Mouse (Mus musculus) testis, postnatal 14 days (tissue): ENCODE data around the gene Nsd1.

Experiments
- DNase-seq: peaks from one replicate; pipeline ENCODE4 v3.0.0; 2021; ENCODE audit warnings: low spot score

The Nsd1 gene

DNA sequence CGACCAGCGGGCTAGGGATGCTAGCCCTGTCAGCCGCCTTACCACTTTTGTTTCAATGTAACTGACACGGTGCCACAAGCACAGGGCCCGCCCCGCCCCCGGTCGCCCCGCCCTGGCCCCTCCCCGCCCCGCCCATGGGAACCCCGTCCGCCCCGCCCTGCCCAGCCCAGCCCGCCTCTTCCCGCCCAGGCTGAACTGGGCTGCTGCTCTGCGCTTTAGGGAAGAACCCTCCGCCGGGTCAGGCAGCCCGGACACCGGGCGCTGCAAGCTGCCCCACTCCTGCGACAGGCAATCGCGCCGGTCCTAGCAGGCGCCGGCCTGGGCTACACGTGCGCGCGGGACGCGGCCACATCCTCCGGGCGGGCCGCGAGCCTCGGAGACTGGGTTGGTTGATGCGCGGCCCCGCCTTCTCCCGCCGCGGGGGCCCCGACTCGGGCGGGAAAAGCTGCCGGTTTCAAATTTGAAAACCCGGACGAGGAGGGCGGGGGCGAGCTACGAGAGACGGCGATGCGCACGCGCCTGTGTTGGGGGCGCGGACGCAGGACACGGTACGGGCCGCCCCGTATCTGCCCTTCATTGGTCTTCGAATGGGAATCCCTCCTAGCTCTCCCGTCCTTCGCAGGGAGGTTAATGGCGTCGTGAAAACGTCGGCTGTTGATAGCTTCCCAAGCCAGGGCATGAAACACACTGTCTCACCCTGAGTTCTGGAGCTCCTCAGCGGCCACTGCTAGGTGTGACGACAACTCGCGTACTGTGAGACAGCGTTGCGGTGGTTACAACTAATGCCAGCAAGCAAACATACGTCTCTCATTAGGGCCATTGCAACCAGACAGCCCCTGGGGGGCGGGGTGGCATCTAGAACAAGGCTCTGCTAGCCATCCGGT is 120.3 kb downstream of the Nsd1 start, which contains the start of gene Mxd3:
Mxd3 (minus strand) TSS at position 141 of the 884 bp plus-strand sequence.
- peak; percentile 78 for DNase-seq

DNA sequence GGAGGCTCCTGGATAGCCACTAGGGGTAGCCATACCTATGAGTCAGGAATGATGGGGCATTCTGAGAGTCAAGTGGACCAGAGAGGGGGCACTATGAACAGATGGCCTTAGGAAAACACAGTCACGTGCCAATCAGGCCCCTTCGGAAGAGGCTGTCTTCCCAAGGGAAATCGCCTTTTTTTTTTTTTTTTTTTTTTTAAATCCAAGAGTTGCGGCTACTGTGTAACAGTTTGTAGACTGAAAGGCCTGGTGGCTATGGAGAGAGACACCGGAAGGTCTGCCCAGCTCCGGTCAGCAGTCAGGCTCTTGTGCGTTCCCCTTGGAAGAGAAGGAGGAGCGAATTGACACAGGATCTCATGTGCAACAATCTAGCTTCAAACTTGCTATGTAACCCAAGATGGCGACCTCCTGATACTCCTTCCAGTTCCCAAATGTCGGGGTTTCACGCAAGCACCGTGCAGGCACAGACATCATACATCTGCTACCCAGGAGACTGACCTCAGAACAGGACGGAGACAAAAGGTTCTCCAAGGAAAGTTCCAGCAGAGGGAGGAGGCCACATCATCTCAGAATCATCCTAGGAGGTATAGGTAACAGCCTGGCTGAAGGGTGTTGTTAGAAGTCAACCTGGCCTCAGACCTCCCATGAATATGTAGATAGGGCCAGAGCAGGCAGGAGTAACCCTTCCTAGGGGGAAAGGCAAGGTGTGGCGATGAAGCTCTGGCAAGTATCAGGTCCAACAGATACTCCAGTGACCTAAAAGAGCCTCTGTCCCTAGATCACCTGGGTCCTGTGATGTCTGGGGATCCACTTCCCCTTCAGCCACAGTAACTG is 121.2 kb downstream of the Nsd1 start:
- peak; percentile 65 for DNase-seq

GRCm38 (mm10) chr13:55332331-55332730 is 122.7 kb downstream of the Nsd1 start:
- DNase-seq = no peak

GRCm38 (mm10) chr13:55335701-55336100 is 126.1 kb downstream of the Nsd1 start:
- DNase-seq = no peak

DNA sequence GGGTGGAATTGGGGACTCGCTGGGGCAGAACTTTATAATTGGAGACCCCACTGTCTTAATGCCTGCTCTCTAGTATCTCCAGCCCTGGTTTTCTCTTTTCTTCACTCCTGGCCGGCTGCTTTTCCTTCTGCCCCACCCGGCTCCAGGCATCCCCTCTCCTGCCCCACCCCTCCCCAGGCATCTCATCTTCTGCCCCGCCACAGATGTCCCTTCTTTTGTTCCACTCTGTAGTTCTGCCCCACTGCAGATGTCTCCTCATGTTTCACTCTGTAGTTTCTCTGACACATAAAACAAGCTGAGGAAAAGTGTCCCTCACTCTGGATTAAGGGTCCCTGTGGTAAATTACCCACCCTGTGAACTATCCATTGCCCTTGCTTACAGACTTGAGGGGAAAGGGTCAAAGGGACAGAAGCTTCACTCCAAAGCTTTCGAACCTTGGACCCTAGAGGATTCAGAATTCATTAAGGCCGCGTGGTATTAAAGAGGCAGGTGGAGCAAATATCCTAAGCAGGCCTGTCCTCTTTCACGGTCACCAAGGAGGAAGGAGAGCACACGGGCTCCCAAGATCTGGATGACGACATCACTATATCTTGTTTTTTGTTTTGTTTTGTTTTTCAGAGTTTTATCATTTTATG is 127.9 kb downstream of the Nsd1 start:
- no peak for DNase-seq

- no peak for DNase-seq
Observed at GRCm38 (mm10) chr13:55338131-55339054, 128.8 kb downstream of the Nsd1 start.

DNA sequence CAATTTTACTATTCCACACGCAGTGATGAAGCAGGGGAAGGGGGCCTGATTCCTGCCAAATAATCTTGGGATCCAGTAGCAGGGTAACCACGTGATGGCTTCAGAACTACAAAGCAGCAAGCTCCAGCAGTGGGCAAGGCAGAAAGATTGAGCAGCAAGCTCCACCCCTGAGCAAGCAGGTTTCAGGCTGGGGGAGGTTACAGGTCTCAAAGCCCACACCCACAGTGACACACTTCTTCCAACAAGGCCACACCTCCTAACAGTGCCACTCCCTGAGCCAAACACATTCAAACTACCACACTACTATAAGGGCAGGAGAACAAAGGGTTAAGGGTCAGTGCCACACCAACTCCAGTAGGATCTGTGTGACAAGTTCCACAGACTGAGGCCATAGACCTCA is 129.7 kb downstream of the Nsd1 start:
- no peak for DNase-seq

DNA sequence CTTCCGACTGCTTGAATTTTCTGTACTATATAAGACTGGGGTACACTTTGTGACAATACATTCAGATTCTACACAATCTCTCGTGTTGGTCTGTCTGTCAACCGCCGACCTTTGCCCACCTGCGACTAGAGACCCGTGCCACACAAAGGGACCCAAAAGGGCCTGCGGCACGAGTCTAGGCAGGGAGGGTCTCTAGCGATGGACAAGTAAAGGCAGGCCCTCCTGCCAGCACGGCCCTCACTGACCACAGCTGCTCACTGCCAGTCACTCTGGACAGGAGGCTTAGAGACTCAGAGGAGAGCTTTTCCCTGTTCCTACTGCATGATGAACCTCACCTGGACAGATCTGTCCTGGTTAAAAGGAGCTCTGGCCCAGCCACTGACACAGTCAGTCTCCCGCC is 132.9 kb downstream of the Nsd1 start:
- DNase-seq = no peak

- no peak for DNase-seq
Observed at GRCm38 (mm10) chr13:55344286-55344685, 134.7 kb downstream of the Nsd1 start.

DNA sequence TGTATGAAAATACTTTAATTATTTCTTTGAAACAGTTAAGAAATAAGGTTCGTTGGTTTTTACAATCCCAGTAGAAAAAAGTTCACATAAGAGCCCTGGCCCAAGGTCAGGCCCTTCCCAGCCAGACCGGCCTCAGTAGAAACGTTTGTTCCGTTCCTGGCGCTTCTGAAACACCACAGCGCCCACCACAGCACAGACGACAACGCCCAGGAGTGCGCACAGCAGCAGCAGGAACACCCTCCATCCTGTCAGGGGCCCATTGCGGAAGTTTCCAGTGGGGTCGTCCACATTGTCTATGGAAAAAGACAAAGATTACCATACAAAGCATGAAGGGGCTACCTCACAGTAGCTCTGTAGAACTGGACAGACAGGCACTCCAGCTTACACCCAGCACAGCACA is 137.2 kb downstream of the Nsd1 start:
- no peak for DNase-seq

GRCm38 (mm10) chr13:55361145-55361544 is 151.6 kb downstream of the Nsd1 start:
- DNase-seq = no peak

- no peak for DNase-seq
Observed at GRCm38 (mm10) chr13:55361974-55362452, 152.4 kb downstream of the Nsd1 start.

DNA sequence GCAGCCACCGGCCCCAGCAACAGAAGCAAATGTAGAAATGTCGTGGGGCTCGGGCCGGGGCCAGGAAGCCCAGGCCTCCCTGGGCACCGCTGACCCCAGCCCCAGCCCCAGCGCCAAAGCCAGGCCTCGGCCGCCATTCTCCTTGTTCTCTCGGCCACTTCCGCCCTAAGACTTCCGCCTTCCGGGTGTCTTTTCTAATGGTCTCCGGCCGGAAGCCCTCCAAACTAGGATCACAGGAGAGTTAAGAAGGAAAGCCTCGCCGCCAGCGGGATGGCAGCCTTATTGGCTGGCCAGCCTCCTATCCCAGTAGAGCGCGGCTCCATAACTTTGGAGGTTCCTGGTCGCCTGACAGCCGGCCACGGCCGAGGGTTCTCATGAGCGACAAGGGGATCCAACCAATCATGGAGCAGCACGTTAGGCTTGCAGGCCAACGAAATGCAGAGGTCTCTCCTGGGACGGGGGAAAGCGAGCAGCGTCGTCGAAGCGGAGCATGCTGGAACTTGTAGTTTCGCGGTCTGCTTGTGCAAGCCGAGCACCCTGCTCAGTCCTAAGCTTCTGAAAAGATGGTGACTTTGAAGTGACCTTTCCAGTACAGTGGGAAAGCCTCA is 153.0 kb downstream of the Nsd1 start, which contains the start of gene Lman2:
Lman2 (minus strand) TSS at position 331 of the 608 bp plus-strand sequence.
- peak; percentile 97 for DNase-seq
